Mouse (Mus musculus) liver, adult 2 months (tissue): ENCODE results near the gene Suclg1.

ENCODE experiments used
- CTCF ChIP-seq: fragments of 200-500 bp; IDR thresholded peaks from 2 replicates; pipeline ENCODE4 v1.5.1; 2011; ENCODE audit warnings: low read depth, low read length, control low read depth
- POLR2A ChIP-seq: fragments of 200-500 bp; IDR thresholded peaks from 2 replicates; pipeline ENCODE4 v1.6.1; 2011; ENCODE audit warnings: low read length, control low read depth; ENCODE audit not compliant: insufficient read depth; ENCODE audit errors: extremely low read depth

- TF ChIP-seq POLR2A: no peak
- no peak for TF ChIP-seq CTCF
These were observed 44.5 kb upstream of the Suclg1 start for GRCm38 (mm10) chr6:73203724-73204123.
